8 mouse cellular contexts compared by ENCODE assay signal in genomic region chr17:24887291-24888080, GRCm38 (mm10). TPM values are rescaled to one million over a fixed set of nuclear protein-coding genes. Genes with fewer than 3 reads are reported as not detected.
A peak's percentile ranks its signal among the peaks of the same experiment; 100 is the strongest.
DNase-seq lines count a peak whose midpoint lies in the region; ATAC-seq and TF ChIP-seq lines count a peak whose summit lies in the region.

No protein-coding gene starts in this region.

- 45% methylated on average over 18 of the region's 18 CpGs for WGBS in heart, adult 2 months
- 61% methylated on average over 18 of the region's 18 CpGs for WGBS in embryonic facial prominence, embryonic 14.5 days
- 57% methylated on average over 18 of the region's 18 CpGs for WGBS in intestine, embryonic 15.5 days
- WGBS in olfactory bulb, adult 2 months, result 58% methylated on average over 18 of the region's 18 CpGs

- H3K9ac ChIP-seq in heart, adult 2 months (ENCODE audit: low read depth, low read length), result peak overlapping the region; percentile 84
- peak overlapping the region; percentile 70 for H3K9ac ChIP-seq in CH12.LX (ENCODE audit: insufficient read depth, low read depth)
- peak overlapping the region; percentile 82 for H3K9ac ChIP-seq in embryonic facial prominence, embryonic 14.5 days (ENCODE audit: low read depth, low read length)
- H3K9ac ChIP-seq in intestine, embryonic 15.5 days, result peak overlapping the region; percentile 88

- peaks cover 10% of the 10 kb centered on the region for H3K4me1 ChIP-seq in heart, adult 2 months (ENCODE audit: control insufficient read depth, insufficient read depth, low read length)
- peaks cover 14 to 70% of the 10 kb centered on the region in 2 experiments for H3K4me1 ChIP-seq in CH12.LX (ENCODE audit: control insufficient read depth in 1 of 2, insufficient read depth in 2 of 2)
- H3K4me1 ChIP-seq in embryonic facial prominence, embryonic 14.5 days (ENCODE audit: control insufficient read depth, insufficient read depth, low read length), result peaks cover 15% of the 10 kb centered on the region
- peaks cover 22% of the 10 kb centered on the region for H3K4me1 ChIP-seq in intestine, embryonic 15.5 days (replicated peaks)
- H3K4me1 ChIP-seq in olfactory bulb, adult 2 months (ENCODE audit: control insufficient read depth, insufficient read depth, low read length), result peaks cover 21% of the 10 kb centered on the region

- peak overlapping the region; percentile 93 for H3K27ac ChIP-seq in heart, adult 2 months
- H3K27ac ChIP-seq in CH12.LX (ENCODE audit: insufficient read depth, low read depth), result no peak overlapping the region
- H3K27ac ChIP-seq in embryonic facial prominence, embryonic 14.5 days (replicated peaks; ENCODE audit: low read depth, low read length), result no peak overlapping the region
- no peak overlapping the region for H3K27ac ChIP-seq in intestine, embryonic 15.5 days
- H3K27ac ChIP-seq in olfactory bulb, adult 2 months (ENCODE audit: insufficient read depth, low read depth, low read length), result 0 out of 2 replicates have a peak overlapping the region, but pooled peaks have one; percentile 41

- no peak for TF ChIP-seq RAD21 in CH12.LX (IDR thresholded peaks at IDR 0.05; ENCODE audit: low read depth, low read length)

- no peaks in the 10 kb centered on the region for H3K79me2 ChIP-seq in heart, adult 2 months (replicated peaks; ENCODE audit: control insufficient read depth, insufficient read depth, low read length)
- peaks cover 17% of the 10 kb centered on the region for H3K79me2 ChIP-seq in CH12.LX (replicated peaks; ENCODE audit: control insufficient read depth, extremely low read depth, insufficient read depth, poor library complexity, severe bottlenecking)

- no peaks in the 10 kb centered on the region for H3K9me3 ChIP-seq in CH12.LX (replicated peaks; ENCODE audit: low read length)
- H3K9me3 ChIP-seq in embryonic facial prominence, embryonic 14.5 days (ENCODE audit: control insufficient read depth, low read length), result no peaks in the 10 kb centered on the region
- no peaks in the 10 kb centered on the region for H3K9me3 ChIP-seq in intestine, embryonic 15.5 days

- intact Hi-C loops in heart, adult 2 months (cut with DNase I), result no loop called here
- intact Hi-C loops in heart, postnatal 25 days (cut with DNase I), result loop anchor here (2.0 to 5.0 kb wide), 3 partner anchors 39 to 295 kb away; partner anchors contain the start of genes BC003965 and Msrb1

- peak overlapping the region; percentile 85 for H3K4me2 ChIP-seq in CH12.LX (ENCODE audit: insufficient read depth, low read depth, poor library complexity, severe bottlenecking)
- H3K4me2 ChIP-seq in embryonic facial prominence, embryonic 14.5 days (ENCODE audit: low read depth, low read length), result peak overlapping the region; percentile 93
- peak overlapping the region; percentile 88 for H3K4me2 ChIP-seq in intestine, embryonic 15.5 days (replicated peaks)

- TF ChIP-seq POLR2A in heart, adult 2 months (IDR thresholded peaks at IDR 0.05; ENCODE audit: insufficient read depth, low read depth, low read length), result no peak
- TF ChIP-seq POLR2A in CH12.LX (IDR thresholded peaks at IDR 0.05; ENCODE audit: low read depth, low read length), result no peak
- no peak for TF ChIP-seq POLR2A in olfactory bulb, adult 2 months (IDR thresholded peaks at IDR 0.05; ENCODE audit: insufficient read depth, low read depth, low read length)

- TF ChIP-seq CTCF in heart, adult 2 months (IDR thresholded peaks at IDR 0.05), result no peak
- no peak for TF ChIP-seq CTCF in CH12.LX (conservative IDR thresholded peaks at IDR 0.05 in 1 of 2, IDR thresholded peaks at IDR 0.05 in 1 of 2; ENCODE audit: low read depth in 2 of 2, low read length in 2 of 2)
- no peak for TF ChIP-seq CTCF in olfactory bulb, adult 2 months (IDR thresholded peaks at IDR 0.05; ENCODE audit: insufficient read depth, low read depth, low read length)

- no peaks in the 10 kb centered on the region for H3K36me3 ChIP-seq in heart, adult 2 months (ENCODE audit: control insufficient read depth, insufficient read depth, low read length)
- peaks cover 54 to 74% of the 10 kb centered on the region in 2 experiments for H3K36me3 ChIP-seq in CH12.LX (replicated peaks in 1 of 2; ENCODE audit: control insufficient read depth in 1 of 2, insufficient read depth in 1 of 2, low read length in 1 of 2)
- peaks cover 52% of the 10 kb centered on the region for H3K36me3 ChIP-seq in embryonic facial prominence, embryonic 14.5 days (ENCODE audit: control insufficient read depth, insufficient read depth, low read length)
- H3K36me3 ChIP-seq in intestine, embryonic 15.5 days, result peaks cover 23% of the 10 kb centered on the region

- no peak for ATAC-seq in embryonic facial prominence, embryonic 14.5 days (ENCODE audit: low read depth)
- no peak for ATAC-seq in intestine, embryonic 15.5 days

- dilution Hi-C loops in CH12.LX (cut with MboI; ENCODE audit: extremely low pct_ligation_motif_present, extremely low pct_unique_long_range_greater_than_20kb, low sequenced_read_pairs), result no loop called here

- in situ Hi-C loops in CH12.LX (cut with MboI; ENCODE audit: low pct_ligation_motif_present, low pct_unique_long_range_greater_than_20kb, low sequenced_read_pairs), result loop anchor here (5.0 kb wide), 2 partner anchors 35 to 145 kb away; partner anchors contain the start of gene Fahd1

- no peak for TF ChIP-seq EP300 in heart, adult 2 months (IDR thresholded peaks at IDR 0.05; ENCODE audit: insufficient read depth, low read depth, low read length)
- TF ChIP-seq EP300 in CH12.LX (IDR thresholded peaks at IDR 0.05; ENCODE audit: low read length), result no peak

- peak; percentile 18 to 39 for DNase-seq in heart, adult 2 months
- DNase-seq in heart, postnatal 25 days (ENCODE audit: low spot score), result no peak
- no peak for DNase-seq in CH12.LX (ENCODE audit: extremely low read depth)
- no peak for DNase-seq in embryonic facial prominence, embryonic 14.5 days (ENCODE audit: low spot score)
- DNase-seq in layer of hippocampus, postnatal 25 days (ENCODE audit: extremely low spot score in 1 of 2, low spot score in 1 of 2), result no peak
- DNase-seq in layer of hippocampus, adult 8-10 months (ENCODE audit: low spot score in 2 of 2), result no peak

- H3K4me3 ChIP-seq in heart, adult 2 months, result peak overlapping the region; percentile 95
- H3K4me3 ChIP-seq in CH12.LX (replicated peaks in 1 of 3; ENCODE audit: low read depth in 2 of 3, low read length in 2 of 3, poor library complexity in 1 of 3), result peak overlapping the region; percentile 73 to 92 (median 82)
- H3K4me3 ChIP-seq in embryonic facial prominence, embryonic 14.5 days (ENCODE audit: low read depth, low read length), result peak overlapping the region; percentile 86
- peak overlapping the region; percentile 97 for H3K4me3 ChIP-seq in intestine, embryonic 15.5 days (replicated peaks)
- H3K4me3 ChIP-seq in olfactory bulb, adult 2 months (ENCODE audit: insufficient read depth, low read depth, low read length), result peak overlapping the region; percentile 92

- no peaks in the 10 kb centered on the region for H3K27me3 ChIP-seq in heart, adult 2 months (ENCODE audit: control insufficient read depth, insufficient read depth, low read length)
- no peaks in the 10 kb centered on the region for H3K27me3 ChIP-seq in CH12.LX (replicated peaks)
- H3K27me3 ChIP-seq in embryonic facial prominence, embryonic 14.5 days (replicated peaks; ENCODE audit: control insufficient read depth, insufficient read depth, low read length), result no peaks in the 10 kb centered on the region
- H3K27me3 ChIP-seq in intestine, embryonic 15.5 days (replicated peaks), result no peaks in the 10 kb centered on the region

RNA-seq across cellular contexts. Expression of gene Spsb3, which starts 1.0 kb away (rescaled TPM):
- total RNA-seq in heart, adult 2 months (2021), result 10 to 100 TPM; 30.4 to 33.8 TPM
- polyA plus RNA-seq in heart, adult 2 months (2012; rRNA removed), result 47.0 and 66.2 TPM in 2 replicates
- 10 to 100 TPM; 33.4 to 36.3 TPM for total RNA-seq in heart, postnatal 25 days (2021)
- total RNA-seq in CH12.LX (2012; rRNA removed), result 23.3 and 27.3 TPM in 2 replicates
- 21.1 and 21.3 TPM in 2 replicates for total RNA-seq in CH12.LX (2014; rRNA removed)
- polyA plus RNA-seq in CH12.LX (2012; ENCODE audit: insufficient read length, low read depth), result 13.3 and 14.4 TPM in 2 replicates
- 40.8 and 41.7 TPM in 2 replicates for polyA plus RNA-seq in embryonic facial prominence, embryonic 14.5 days (2014; fragmentation: Nextera tagmentation; extraction: Ambion mirVana)
- 32.0 and 33.4 TPM in 2 replicates for polyA plus RNA-seq in intestine, embryonic 15.5 days (2015; fragmentation: Nextera tagmentation; extraction: Ambion mirVana)
- polyA plus RNA-seq in olfactory bulb, adult 2 months (2012; ENCODE audit: insufficient read depth, insufficient read length, low replicate concordance, missing spikeins), result not detected in 2 replicates
- 10 to 100 TPM; 41.5 to 48.9 TPM for total RNA-seq in layer of hippocampus, postnatal 25 days (2021)
- total RNA-seq in layer of hippocampus, adult 8-10 months (2022), result 10 to 100 TPM; 40.6 to 45.3 (median 41.8) TPM

RNA-seq across cellular contexts. Expression of gene Nubp2, which starts 1.3 kb away (rescaled TPM):
- total RNA-seq in heart, adult 2 months (2021), result 10 to 100 TPM; 18.2 to 22.7 TPM
- polyA plus RNA-seq in heart, adult 2 months (2012; rRNA removed), result 17.8 and 17.9 TPM in 2 replicates
- total RNA-seq in heart, postnatal 25 days (2021), result 10 to 100 TPM; 18.2 to 19.4 TPM
- total RNA-seq in CH12.LX (2012; rRNA removed) (70.9 and 86.9 TPM in 2 replicates), CH12.LX (2014; rRNA removed) (74.3 and 89.1 TPM in 2 replicates)
- 109 and 124 TPM in 2 replicates for polyA plus RNA-seq in CH12.LX (2012; ENCODE audit: insufficient read length, low read depth)
- 47.5 and 48.0 TPM in 2 replicates for polyA plus RNA-seq in embryonic facial prominence, embryonic 14.5 days (2014; fragmentation: Nextera tagmentation; extraction: Ambion mirVana)
- polyA plus RNA-seq in intestine, embryonic 15.5 days (2015; fragmentation: Nextera tagmentation; extraction: Ambion mirVana), result 51.5 and 57.9 TPM in 2 replicates
- not detected in 2 replicates for polyA plus RNA-seq in olfactory bulb, adult 2 months (2012; ENCODE audit: insufficient read depth, insufficient read length, low replicate concordance, missing spikeins)
- 10 to 100 TPM; 33.5 to 38.1 TPM for total RNA-seq in layer of hippocampus, postnatal 25 days (2021)
- 10 to 100 TPM; 32.1 to 36.8 (median 33.3) TPM for total RNA-seq in layer of hippocampus, adult 8-10 months (2022)

RNA-seq across cellular contexts. Expression of gene Eme2, which starts 7.4 kb away (rescaled TPM):
- 10 to 100 TPM; 16.9 to 18.3 TPM for total RNA-seq in heart, adult 2 months (2021)
- 19.3 and 20.3 TPM in 2 replicates for polyA plus RNA-seq in heart, adult 2 months (2012; rRNA removed)
- 10 to 100 TPM; 17.8 to 19.9 TPM for total RNA-seq in heart, postnatal 25 days (2021)
- total RNA-seq in CH12.LX (2012; rRNA removed) (19.7 and 33.1 TPM in 2 replicates), CH12.LX (2014; rRNA removed) (12.7 and 13.5 TPM in 2 replicates)
- polyA plus RNA-seq in CH12.LX (2012; ENCODE audit: insufficient read length, low read depth), result 16.9 and 19.1 TPM in 2 replicates
- polyA plus RNA-seq in embryonic facial prominence, embryonic 14.5 days (2014; fragmentation: Nextera tagmentation; extraction: Ambion mirVana), result 23.0 and 24.9 TPM in 2 replicates
- 27.3 and 27.4 TPM in 2 replicates for polyA plus RNA-seq in intestine, embryonic 15.5 days (2015; fragmentation: Nextera tagmentation; extraction: Ambion mirVana)
- polyA plus RNA-seq in olfactory bulb, adult 2 months (2012; ENCODE audit: insufficient read depth, insufficient read length, low replicate concordance, missing spikeins), result not detected in 2 replicates
- 10 to 100 TPM; 54.0 to 69.1 TPM for total RNA-seq in layer of hippocampus, postnatal 25 days (2021)
- 10 to 100 TPM; 54.6 to 64.3 (median 62.0) TPM for total RNA-seq in layer of hippocampus, adult 8-10 months (2022)

RNA-seq across cellular contexts. Expression of gene Mrps34, which starts 7.4 kb away (rescaled TPM):
- 100 to 1,000 TPM in 1 of 2 experiments, 10 to 100 TPM in 1; 95.6 to 102 TPM for total RNA-seq in heart, adult 2 months (2021)
- polyA plus RNA-seq in heart, adult 2 months (2012; rRNA removed), result 102 and 133 TPM in 2 replicates
- 100 to 1,000 TPM; 110 to 111 TPM for total RNA-seq in heart, postnatal 25 days (2021)
- total RNA-seq in CH12.LX (2012; rRNA removed) (57.2 and 61.7 TPM in 2 replicates), CH12.LX (2014; rRNA removed) (50.9 and 56.5 TPM in 2 replicates)
- 73.5 and 80.5 TPM in 2 replicates for polyA plus RNA-seq in CH12.LX (2012; ENCODE audit: insufficient read length, low read depth)
- polyA plus RNA-seq in embryonic facial prominence, embryonic 14.5 days (2014; fragmentation: Nextera tagmentation; extraction: Ambion mirVana), result 78.5 and 78.7 TPM in 2 replicates
- polyA plus RNA-seq in intestine, embryonic 15.5 days (2015; fragmentation: Nextera tagmentation; extraction: Ambion mirVana), result 111 and 117 TPM in 2 replicates
- polyA plus RNA-seq in olfactory bulb, adult 2 months (2012; ENCODE audit: insufficient read depth, insufficient read length, low replicate concordance, missing spikeins), result not detected in 2 replicates
- total RNA-seq in layer of hippocampus, postnatal 25 days (2021), result 10 to 100 TPM; 74.3 to 78.9 TPM
- total RNA-seq in layer of hippocampus, adult 8-10 months (2022), result 10 to 100 TPM; 63.3 to 78.7 (median 73.4) TPM

RNA-seq across cellular contexts. Expression of gene Nme3, which starts 8.8 kb away (rescaled TPM):
- total RNA-seq in heart, adult 2 months (2021), result 10 to 100 TPM; 30.7 to 37.7 TPM
- polyA plus RNA-seq in heart, adult 2 months (2012; rRNA removed), result 46.4 and 55.2 TPM in 2 replicates
- 10 to 100 TPM; 33.9 to 35.6 TPM for total RNA-seq in heart, postnatal 25 days (2021)
- total RNA-seq in CH12.LX (2012; rRNA removed), result 16.7 and 22.0 TPM in 2 replicates
- total RNA-seq in CH12.LX (2014; rRNA removed), result 11.4 and 11.9 TPM in 2 replicates
- polyA plus RNA-seq in CH12.LX (2012; ENCODE audit: insufficient read length, low read depth), result 13.8 and 14.4 TPM in 2 replicates
- polyA plus RNA-seq in embryonic facial prominence, embryonic 14.5 days (2014; fragmentation: Nextera tagmentation; extraction: Ambion mirVana), result 37.5 and 46.1 TPM in 2 replicates
- 71.7 and 85.4 TPM in 2 replicates for polyA plus RNA-seq in intestine, embryonic 15.5 days (2015; fragmentation: Nextera tagmentation; extraction: Ambion mirVana)
- not detected in 2 replicates for polyA plus RNA-seq in olfactory bulb, adult 2 months (2012; ENCODE audit: insufficient read depth, insufficient read length, low replicate concordance, missing spikeins)
- 10 to 100 TPM; 54.8 to 61.5 TPM for total RNA-seq in layer of hippocampus, postnatal 25 days (2021)
- total RNA-seq in layer of hippocampus, adult 8-10 months (2022), result 10 to 100 TPM; 50.9 to 64.2 (median 51.9) TPM

Comparison
In these comparisons a context has a peak if more than half of its experiments do, and no peak if none do; other contexts are left out.
1. DNase-seq: peak in heart, adult 2 months (2 of 2); none in heart, postnatal 25 days (single experiment), CH12.LX (single experiment), embryonic facial prominence, embryonic 14.5 days (single experiment), layer of hippocampus, postnatal 25 days (0 of 2) and layer of hippocampus, adult 8-10 months (0 of 2).
2. H3K27ac ChIP-seq: peak in heart, adult 2 months (single experiment) and olfactory bulb, adult 2 months (single experiment); none in CH12.LX (single experiment), embryonic facial prominence, embryonic 14.5 days (single experiment) and intestine, embryonic 15.5 days (single experiment).
3. Peak in every context shown above with its lines, with median percentiles within 50 percentile points of each other: H3K4me3 ChIP-seq, H3K9ac ChIP-seq and H3K4me2 ChIP-seq.